Mouse (Mus musculus) liver, adult 2 months (tissue): ENCODE data around the gene Actg2. TPM values are rescaled to one million over a fixed set of nuclear protein-coding genes. Genes with fewer than 3 reads are reported as not detected.

Experiments
- DNase-seq: peaks from one replicate; pipeline ENCODE4 v3.0.0-alpha.2; 2011; ENCODE audit warnings: low read depth, low spot score; ENCODE audit errors: extremely low read depth
- H3K27ac ChIP-seq: fragments of 200-500 bp; replicated peaks from 2 replicates; pipeline ENCODE4 v1.5.1; 2012; ENCODE audit warnings: low read depth, mild to moderate bottlenecking, control low read depth, inconsistent platforms, low read length; ENCODE audit not compliant: insufficient read depth
- H3K27me3 ChIP-seq: fragments of 200-500 bp; 2 replicates; pipeline ENCODE4 v1.6.1; 2012; ENCODE audit warnings: mild to moderate bottlenecking, moderate library complexity, low read length, inconsistent platforms; ENCODE audit not compliant: control insufficient read depth, insufficient read depth
- H3K36me3 ChIP-seq: fragments of 200-500 bp; 2 replicates; pipeline ENCODE4 v1.6.1; 2012; ENCODE audit warnings: low read length, inconsistent platforms; ENCODE audit not compliant: control insufficient read depth, insufficient read depth
- H3K4me1 ChIP-seq: fragments of 200-500 bp; 2 replicates; pipeline ENCODE4 v1.6.1; 2011; ENCODE audit warnings: low read length; ENCODE audit not compliant: control insufficient read depth, insufficient read depth
- H3K4me3 ChIP-seq: fragments of 200-500 bp; 2 replicates; pipeline ENCODE4 v1.5.1; 2011; ENCODE audit warnings: low read depth, mild to moderate bottlenecking, control low read depth, low read length, moderate library complexity; ENCODE audit not compliant: insufficient read depth
- H3K79me2 ChIP-seq: fragments of 200-500 bp; 2 replicates; pipeline ENCODE4 v1.6.1; 2012; ENCODE audit warnings: inconsistent platforms, mild to moderate bottlenecking, low read length, moderate library complexity; ENCODE audit not compliant: control insufficient read depth, insufficient read depth
- H3K9ac ChIP-seq: fragments of 200-500 bp; 2 replicates; pipeline ENCODE4 v1.6.1; 2012; ENCODE audit warnings: low read depth, mild to moderate bottlenecking, control low read depth, inconsistent platforms, low read length
- CTCF ChIP-seq: fragments of 200-500 bp; IDR thresholded peaks from 2 replicates; pipeline ENCODE4 v1.5.1; 2011; ENCODE audit warnings: low read depth, low read length, control low read depth
- POLR2A ChIP-seq: fragments of 200-500 bp; IDR thresholded peaks from 2 replicates; pipeline ENCODE4 v1.6.1; 2011; ENCODE audit warnings: low read length, control low read depth; ENCODE audit not compliant: insufficient read depth; ENCODE audit errors: extremely low read depth
- WGBS: fragments of 180-500 bp; shearing (Covaris S2); methylation state at CpG from one replicate; pipeline ENCODE4 v1.1.7; 2018; 5-methylcytosine and 5-hydroxymethylcytosine counted together
- polyA plus RNA-seq: library from polyadenylated mRNA; depleted of rRNA; stranded (reverse); fragments of >200 nt; gene quantifications from 2 replicates; pipeline ENCODE4 v1.2.3, GENCODE M21; 2012; rRNA removed
- total RNA-seq: library from RNA; depleted of rRNA; stranded (reverse); fragments of >200 nt; gene quantifications from 2 replicates; pipeline ENCODE4 v1.2.3, GENCODE M21; 2014; rRNA removed

The Actg2 gene
- total and polyA plus RNA-seq, 2 experiments: 0.28 to 1.1 TPM

- H3K27ac ChIP-seq: no peak overlapping the region
- TF ChIP-seq POLR2A (no peak), CTCF (no peak)
- no peaks in the 10 kb centered on the region for H3K27me3 ChIP-seq
- no peak overlapping the region for H3K4me3 ChIP-seq
- no peaks in the 10 kb centered on the region for H3K36me3 ChIP-seq
- H3K9ac ChIP-seq: no peak overlapping the region
- H3K79me2 ChIP-seq: no peaks in the 10 kb centered on the region
- WGBS: 89% methylated on average over 7 of the region's 7 CpGs
- no peak for DNase-seq
- peaks cover 3% of the 10 kb centered on the region for H3K4me1 ChIP-seq
Observed at GRCm38 (mm10) chr6:83471739-83472138, 64.3 kb downstream of the Actg2 start.

- Histone ChIP-seq H3K9ac (no peak overlapping the region), H3K79me2 (no peaks in the 10 kb centered on the region), H3K27ac (no peak overlapping the region), H3K4me1 (no peaks in the 10 kb centered on the region), H3K27me3 (no peaks in the 10 kb centered on the region), H3K4me3 (no peak overlapping the region), H3K36me3 (no peaks in the 10 kb centered on the region)
- DNase-seq: no peak
- TF ChIP-seq POLR2A: no peak
- no peak for TF ChIP-seq CTCF
Observed at GRCm38 (mm10) chr6:83464011-83464410, 72.1 kb downstream of the Actg2 start.

Other genes with a start within 250 kb of the Actg2 start
- gene Mthfd2, start 210.4 kb downstream of the Actg2 start, total RNA-seq: 0.83 and 1.6 TPM in 2 replicates
- 0.98 and 1.1 TPM in 2 replicates for gene Mthfd2, start 210.4 kb downstream of the Actg2 start, polyA plus RNA-seq
- gene Mob1a, start 210.2 kb downstream of the Actg2 start, total RNA-seq: 35.2 and 40.4 TPM in 2 replicates
- gene Mob1a, start 210.2 kb downstream of the Actg2 start, polyA plus RNA-seq: 11.6 and 11.9 TPM in 2 replicates
- 26.4 and 47.1 TPM in 2 replicates for gene Bola3, start 187.1 kb downstream of the Actg2 start, total RNA-seq
- 144 and 246 TPM in 2 replicates for gene Bola3, start 187.1 kb downstream of the Actg2 start, polyA plus RNA-seq
- gene Tet3, start 77.2 kb downstream of the Actg2 start, total RNA-seq: 4.6 and 6.6 TPM in 2 replicates
- gene Tet3, start 77.2 kb downstream of the Actg2 start, polyA plus RNA-seq: 3.5 and 4.5 TPM in 2 replicates
- 17.4 and 21.8 TPM in 2 replicates for gene Dguok, start 29.3 kb downstream of the Actg2 start, total RNA-seq
- gene Dguok, start 29.3 kb downstream of the Actg2 start, polyA plus RNA-seq: 23.5 and 24.9 TPM in 2 replicates
- gene Stambp, start 36.5 kb upstream of the Actg2 start, total RNA-seq: 7.4 and 9.3 TPM in 2 replicates
- gene Stambp, start 36.5 kb upstream of the Actg2 start, polyA plus RNA-seq: 5.8 and 6.9 TPM in 2 replicates
- gene Clec4f, start 119.9 kb upstream of the Actg2 start, total RNA-seq: 116 and 171 TPM in 2 replicates
- 37.8 and 52.3 TPM in 2 replicates for gene Clec4f, start 119.9 kb upstream of the Actg2 start, polyA plus RNA-seq
- 3.4 and 3.7 TPM in 2 replicates for gene Cd207, start 141.6 kb upstream of the Actg2 start, total RNA-seq
- 0.93 and 1.1 TPM in 2 replicates for gene Cd207, start 141.6 kb upstream of the Actg2 start, polyA plus RNA-seq
- not detected in 2 replicates for gene Vax2, start 175.0 kb upstream of the Actg2 start, total RNA-seq
- not detected in 2 replicates for gene Vax2, start 175.0 kb upstream of the Actg2 start, polyA plus RNA-seq
- gene Atp6v1b1, start 206.7 kb upstream of the Actg2 start, total RNA-seq: not detected in 2 replicates
- gene Atp6v1b1, start 206.7 kb upstream of the Actg2 start, polyA plus RNA-seq: not detected in 2 replicates
- not detected in 2 replicates for gene Ankrd53, start 226.4 kb upstream of the Actg2 start, total RNA-seq
- gene Ankrd53, start 226.4 kb upstream of the Actg2 start, polyA plus RNA-seq: not detected in 2 replicates
- gene Tex261, start 239.5 kb upstream of the Actg2 start, total RNA-seq: 30.0 and 37.7 TPM in 2 replicates
- gene Tex261, start 239.5 kb upstream of the Actg2 start, polyA plus RNA-seq: 98.1 and 114 TPM in 2 replicates